Mouse (Mus musculus): ENCODE results near the gene Myb. TPM values are rescaled to one million over a fixed set of nuclear protein-coding genes. Genes with fewer than 3 reads are reported as not detected.
A peak's percentile ranks its signal among the peaks of the same experiment; 100 is the strongest.

The Myb gene
- total RNA-seq, 1 experiment, result 2.4 TPM

GRCm38 (mm10) chr10:21077151-21077719 is 83.5 kb downstream of the Myb start:
- TF ChIP-seq MAFK (IDR thresholded peaks at IDR 0.05; ENCODE audit: insufficient read depth, low read depth, low read length) (no peak), HCFC1 (IDR thresholded peaks at IDR 0.05; ENCODE audit: borderline replicate concordance, insufficient read depth, low read length) (no peak), CHD2 (IDR thresholded peaks at IDR 0.05; ENCODE audit: low read depth, low read length) (no peak), ZC3H11A (IDR thresholded peaks at IDR 0.05; ENCODE audit: borderline replicate concordance, low read depth, low read length) (no peak), ZNF384 (IDR thresholded peaks at IDR 0.05; ENCODE audit: low read depth, low read length) (no peak)
- Histone ChIP-seq H3K36me3 (ENCODE audit: control insufficient read depth, insufficient read depth, low read length, poor library complexity, severe bottlenecking) (no peaks in the 10 kb centered on the region; the same call in 1 of the 2 replicates), H3K9ac (ENCODE audit: insufficient read depth, low read depth, low read length, poor library complexity, severe bottlenecking) (no peak overlapping the region; the same call in 1 of the 2 replicates), H3K9me3 (ENCODE audit: control insufficient read depth, insufficient read depth, low read depth, low read length) (no peaks in the 10 kb centered on the region), H3K4me3 (ENCODE audit: insufficient read depth in 1 of 2, low read depth in 1 of 2, low read length in 2 of 2, poor library complexity in 1 of 2, severe bottlenecking in 1 of 2) (peak overlapping the region in 1 of 2 experiments; percentile 13; a peak in 1 of 4 replicates), H3K27ac (ENCODE audit: insufficient read depth, low read depth, low read length, poor library complexity, severe bottlenecking) (no peak overlapping the region; the same call in 1 of the 2 replicates), H3K4me1 (ENCODE audit: control insufficient read depth in 2 of 2, insufficient read depth in 2 of 2, low read length in 2 of 2, poor library complexity in 1 of 2) (peaks cover 0 to 11% of the 10 kb centered on the region in 2 experiments; a peak in 1 of 4 replicates)
- DNase-seq (ENCODE audit: low read depth, low spot score), result no peak
- in situ Hi-C loops (cut with MboI; ENCODE audit: low sequenced_read_pairs in 2 of 2, unreplicated experiment in 2 of 2), result no loop called here

GRCm38 (mm10) chr10:21076731-21077130 is 84.1 kb downstream of the Myb start:
- TF ChIP-seq CHD2 (IDR thresholded peaks at IDR 0.05; ENCODE audit: low read depth, low read length) (no peak), HCFC1 (IDR thresholded peaks at IDR 0.05; ENCODE audit: borderline replicate concordance, insufficient read depth, low read length) (no peak), MAFK (IDR thresholded peaks at IDR 0.05; ENCODE audit: insufficient read depth, low read depth, low read length) (no peak), ZC3H11A (IDR thresholded peaks at IDR 0.05; ENCODE audit: borderline replicate concordance, low read depth, low read length) (no peak), ZNF384 (IDR thresholded peaks at IDR 0.05; ENCODE audit: low read depth, low read length) (no peak)

DNA sequence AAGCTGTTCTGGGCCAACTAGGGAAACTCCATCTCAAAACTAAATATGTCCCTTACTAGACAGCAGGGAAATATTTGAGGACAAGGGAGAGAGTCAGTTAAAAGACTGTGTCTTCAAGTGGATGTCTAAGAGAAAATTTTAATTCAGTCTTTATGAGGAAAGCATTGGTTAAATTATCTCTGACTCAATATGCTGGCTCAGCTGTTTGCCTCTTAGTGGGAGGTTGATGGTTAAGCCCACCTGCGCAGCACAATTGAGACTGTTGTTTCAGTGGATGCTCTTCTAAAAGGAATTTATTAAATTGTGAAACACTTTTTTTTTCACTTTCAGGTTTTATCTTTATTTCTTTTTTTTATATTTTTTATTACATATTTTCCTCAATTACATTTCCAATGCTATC is 84.6 kb downstream of the Myb start:
- in situ Hi-C loops (cut with MboI; ENCODE audit: low sequenced_read_pairs in 2 of 2, unreplicated experiment in 2 of 2), result no loop called here
- no peak overlapping the region for H3K9ac ChIP-seq (ENCODE audit: insufficient read depth, low read depth, low read length, poor library complexity, severe bottlenecking)

More at GRCm38 (mm10) chr10:21076731-21077130, 84.1 kb downstream of the Myb start:
- H3K27ac ChIP-seq (ENCODE audit: insufficient read depth, low read depth, low read length, poor library complexity, severe bottlenecking), result no peak overlapping the region
- H3K9ac ChIP-seq (ENCODE audit: insufficient read depth, low read depth, low read length, poor library complexity, severe bottlenecking), result no peak overlapping the region
- in situ Hi-C loops (cut with MboI; ENCODE audit: low sequenced_read_pairs in 2 of 2, unreplicated experiment in 2 of 2), result no loop called here
- no peaks in the 10 kb centered on the region; the same call in 1 of the 2 replicates for H3K36me3 ChIP-seq (ENCODE audit: control insufficient read depth, insufficient read depth, low read length, poor library complexity, severe bottlenecking)
- no peaks in the 10 kb centered on the region for H3K9me3 ChIP-seq (ENCODE audit: control insufficient read depth, insufficient read depth, low read depth, low read length)
- no peak for DNase-seq (ENCODE audit: low read depth, low spot score)
- H3K4me3 ChIP-seq (ENCODE audit: insufficient read depth in 1 of 2, low read depth in 1 of 2, low read length in 2 of 2, poor library complexity in 1 of 2, severe bottlenecking in 1 of 2), result peak overlapping the region in 1 of 2 experiments; percentile 13; a peak in 1 of 4 replicates
- H3K4me1 ChIP-seq (ENCODE audit: control insufficient read depth in 2 of 2, insufficient read depth in 2 of 2, low read length in 2 of 2, poor library complexity in 1 of 2), result peaks cover 0 to 11% of the 10 kb centered on the region in 2 experiments; a peak in 1 of 4 replicates

More for the DNA sequence above, 84.6 kb downstream of the Myb start:
- TF ChIP-seq MAFK (IDR thresholded peaks at IDR 0.05; ENCODE audit: insufficient read depth, low read depth, low read length) (peak; percentile 54; the same call in 1 of the 2 replicates), CHD2 (IDR thresholded peaks at IDR 0.05; ENCODE audit: low read depth, low read length) (no peak), ZNF384 (IDR thresholded peaks at IDR 0.05; ENCODE audit: low read depth, low read length) (no peak), ZC3H11A (IDR thresholded peaks at IDR 0.05; ENCODE audit: borderline replicate concordance, low read depth, low read length) (no peak), HCFC1 (IDR thresholded peaks at IDR 0.05; ENCODE audit: borderline replicate concordance, insufficient read depth, low read length) (no peak)
- DNase-seq (ENCODE audit: low read depth, low spot score), result no peak
- H3K9me3 ChIP-seq (ENCODE audit: control insufficient read depth, insufficient read depth, low read depth, low read length), result no peaks in the 10 kb centered on the region
- no peaks in the 10 kb centered on the region; the same call in 1 of the 2 replicates for H3K36me3 ChIP-seq (ENCODE audit: control insufficient read depth, insufficient read depth, low read length, poor library complexity, severe bottlenecking)
- H3K4me3 ChIP-seq (ENCODE audit: insufficient read depth in 1 of 2, low read depth in 1 of 2, low read length in 2 of 2, poor library complexity in 1 of 2, severe bottlenecking in 1 of 2), result no peak overlapping the region
- no peak overlapping the region for H3K27ac ChIP-seq (ENCODE audit: insufficient read depth, low read depth, low read length, poor library complexity, severe bottlenecking)
- H3K4me1 ChIP-seq (ENCODE audit: control insufficient read depth in 2 of 2, insufficient read depth in 2 of 2, low read length in 2 of 2, poor library complexity in 1 of 2), result peaks cover 0 to 11% of the 10 kb centered on the region in 2 experiments; a peak in 1 of 4 replicates

Other genes with a start within 250 kb of the Myb start
- gene Ahi1, start 208.4 kb downstream of the Myb start, total RNA-seq (2012; rRNA removed), result 5.4 and 8.1 TPM in 2 replicates
- gene Hbs1l, start 135.0 kb upstream of the Myb start, total RNA-seq (2012; rRNA removed), result 82.5 and 90.0 TPM in 2 replicates
- 0.13 TPM in 1 of 2 replicates, not detected in the other for gene Aldh8a1, start 216.3 kb upstream of the Myb start, total RNA-seq (2012; rRNA removed)